Mouse (Mus musculus) thymus, adult 2 months (tissue): ENCODE data around the gene Slc9b1.

Source experiments
- CTCF ChIP-seq: fragments of 200-500 bp; IDR thresholded peaks from 2 replicates; pipeline ENCODE4 v1.5.1; 2012; ENCODE audit warnings: mild to moderate bottlenecking, control low read depth, low read length, moderate library complexity, borderline replicate concordance; ENCODE audit not compliant: control insufficient read depth, poor library complexity, insufficient read depth; ENCODE audit errors: extremely low read depth
- POLR2A ChIP-seq: fragments of 200-500 bp; IDR thresholded peaks from 2 replicates; pipeline ENCODE4 v1.6.1; 2012; ENCODE audit warnings: mild to moderate bottlenecking, low read length, control low read depth, moderate library complexity; ENCODE audit not compliant: control insufficient read depth, poor library complexity, insufficient read depth; ENCODE audit errors: extremely low read depth

GRCm38 (mm10) chr3:135411056-135411455 lies 63.2 kb downstream of the Slc9b1 start:
- TF ChIP-seq POLR2A: no peak
- no peak for TF ChIP-seq CTCF
